Mouse (Mus musculus): ENCODE results near the gene Efcab1. TPM values are rescaled to one million over a fixed set of nuclear protein-coding genes. Genes with fewer than 3 reads are reported as not detected.
"Not testable (repeated sequence)": the region's sequence is repeated elsewhere in the genome, so short reads cannot be mapped to it uniquely, and the experiment has no call there.

Efcab1 gene
- total and polyA plus RNA-seq, 2 experiments from 2014 or later: 14.9 to 24.5 TPM

GRCm38 (mm10) chr16:14940898-14941297, 34.5 kb downstream of the Efcab1 start:
- no peak overlapping the region for H3K27ac ChIP-seq (ENCODE audit: low read depth, low read length)
- H3K4me1 ChIP-seq (ENCODE audit: insufficient read depth, low read length): no peaks in the 10 kb centered on the region
- H3K4me3 ChIP-seq (ENCODE audit: low read depth, low read length): no peak overlapping the region
- H3K9ac ChIP-seq (replicated peaks; ENCODE audit: low read length, poor library complexity, severe bottlenecking): no peak overlapping the region
- WGBS: 57% methylated on average over 3 of the region's 3 CpGs
- H3K27me3 ChIP-seq (ENCODE audit: insufficient read depth, low read length): no peaks in the 10 kb centered on the region
- ATAC-seq (ENCODE audit: low FRiP score) (peak; percentile 39; the same call in 1 of the 2 replicates), DNase-seq (ENCODE audit: low spot score) (peak; percentile 21)
- no peak overlapping the region for H3K4me2 ChIP-seq (ENCODE audit: low read depth, low read length, poor library complexity, severe bottlenecking)
- H3K36me3 ChIP-seq (ENCODE audit: insufficient read depth, low read length): no peaks in the 10 kb centered on the region
- TF ChIP-seq CTCF (IDR thresholded peaks at IDR 0.05): no peak
- no peaks in the 10 kb centered on the region for H3K9me3 ChIP-seq (ENCODE audit: low read length)

DNA sequence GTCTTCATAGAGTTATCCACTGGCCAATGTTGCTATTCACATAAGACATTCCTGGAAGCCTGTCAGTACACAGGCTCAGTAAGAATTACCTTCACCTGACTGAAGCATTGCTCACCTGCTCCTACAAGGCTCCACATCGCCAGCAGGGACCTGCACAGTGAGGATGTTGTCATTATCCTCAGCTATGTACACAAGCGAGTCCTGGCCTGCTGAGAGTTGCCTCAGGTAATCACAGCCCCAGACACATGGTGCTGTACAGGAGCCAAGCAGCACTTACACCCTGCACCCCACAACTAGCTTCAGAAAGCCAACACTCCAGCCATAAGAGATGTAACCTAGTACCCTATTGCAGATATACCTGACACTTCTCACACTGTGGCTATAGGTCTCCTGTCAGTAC, 37.1 kb downstream of the Efcab1 start:
- ATAC-seq (ENCODE audit: low FRiP score) (no peak), DNase-seq (ENCODE audit: low spot score) (no peak)
- Histone ChIP-seq H3K9ac (replicated peaks; ENCODE audit: low read length, poor library complexity, severe bottlenecking) (no peak overlapping the region), H3K4me2 (ENCODE audit: low read depth, low read length, poor library complexity, severe bottlenecking) (no peak overlapping the region), H3K9me3 (ENCODE audit: low read length) (no peaks in the 10 kb centered on the region), H3K27me3 (ENCODE audit: insufficient read depth, low read length) (no peaks in the 10 kb centered on the region), H3K4me3 (ENCODE audit: low read depth, low read length) (no peak overlapping the region), H3K36me3 (ENCODE audit: insufficient read depth, low read length) (no peaks in the 10 kb centered on the region), H3K27ac (ENCODE audit: low read depth, low read length) (no peak overlapping the region), H3K4me1 (ENCODE audit: insufficient read depth, low read length) (no peaks in the 10 kb centered on the region)
- TF ChIP-seq CTCF (IDR thresholded peaks at IDR 0.05): no peak
- 83% methylated on average over 2 of the region's 2 CpGs for WGBS

DNA sequence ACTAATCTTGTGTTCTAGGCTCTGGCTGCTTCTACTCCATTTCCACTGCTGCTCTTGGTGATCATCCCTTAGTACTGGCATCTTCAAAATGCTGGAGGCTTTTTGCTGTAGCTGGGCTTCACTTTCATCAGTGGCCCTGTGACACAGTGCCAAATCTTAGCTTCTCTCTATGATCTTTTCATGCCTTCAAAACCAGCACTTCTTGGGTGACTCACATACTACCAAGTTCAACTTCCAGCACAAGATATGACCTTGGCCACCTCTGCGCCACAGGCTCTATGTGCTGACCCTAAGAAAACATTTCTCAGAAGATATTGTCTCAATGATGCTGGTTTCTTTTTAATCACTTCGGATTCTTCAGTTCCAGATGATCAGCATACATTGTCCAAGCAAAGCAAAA, 41.2 kb downstream of the Efcab1 start:
- H3K36me3 ChIP-seq (ENCODE audit: insufficient read depth, low read length); ATAC-seq (ENCODE audit: low FRiP score); DNase-seq (ENCODE audit: low spot score); H3K4me3 ChIP-seq (ENCODE audit: low read depth, low read length); H3K27ac ChIP-seq (ENCODE audit: low read depth, low read length); H3K27me3 ChIP-seq (ENCODE audit: insufficient read depth, low read length); H3K9me3 ChIP-seq (ENCODE audit: low read length); H3K4me2 ChIP-seq (ENCODE audit: low read depth, low read length, poor library complexity, severe bottlenecking); H3K4me1 ChIP-seq (ENCODE audit: insufficient read depth, low read length); H3K9ac ChIP-seq (replicated peaks; ENCODE audit: low read length, poor library complexity, severe bottlenecking): not testable (repeated sequence)
- WGBS: 83% methylated on average over 2 of the region's 2 CpGs

DNA sequence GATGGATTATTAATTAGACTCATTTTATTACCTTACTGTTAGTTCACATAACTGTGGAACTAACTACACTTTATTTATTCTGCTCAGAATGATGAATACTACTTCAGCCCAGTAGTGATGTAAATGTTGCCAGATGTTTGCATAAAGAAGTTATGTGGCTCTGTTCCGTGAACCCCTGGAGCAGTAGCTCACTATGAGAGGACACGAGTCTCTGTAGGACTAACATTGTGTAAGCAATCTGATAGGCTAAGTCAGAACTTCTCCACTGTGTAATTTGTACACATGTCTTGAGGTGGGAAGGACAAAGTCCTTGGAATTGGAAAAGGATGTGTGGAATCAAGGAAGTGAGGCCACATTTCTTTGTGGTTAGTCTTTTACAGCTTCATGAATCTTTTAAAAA, 45.5 kb downstream of the Efcab1 start:
- Histone ChIP-seq H3K27me3 (ENCODE audit: insufficient read depth, low read length) (no peaks in the 10 kb centered on the region), H3K9ac (replicated peaks; ENCODE audit: low read length, poor library complexity, severe bottlenecking) (no peak overlapping the region), H3K4me2 (ENCODE audit: low read depth, low read length, poor library complexity, severe bottlenecking) (no peak overlapping the region), H3K36me3 (ENCODE audit: insufficient read depth, low read length) (no peaks in the 10 kb centered on the region), H3K4me3 (ENCODE audit: low read depth, low read length) (no peak overlapping the region), H3K9me3 (ENCODE audit: low read length) (no peaks in the 10 kb centered on the region), H3K4me1 (ENCODE audit: insufficient read depth, low read length) (no peaks in the 10 kb centered on the region), H3K27ac (ENCODE audit: low read depth, low read length) (no peak overlapping the region)
- no peak for ATAC-seq (ENCODE audit: low FRiP score)
- TF ChIP-seq CTCF (IDR thresholded peaks at IDR 0.05): no peak
- WGBS: 89% methylated on average over 2 of the region's 2 CpGs
- DNase-seq (ENCODE audit: low spot score): no peak

DNA sequence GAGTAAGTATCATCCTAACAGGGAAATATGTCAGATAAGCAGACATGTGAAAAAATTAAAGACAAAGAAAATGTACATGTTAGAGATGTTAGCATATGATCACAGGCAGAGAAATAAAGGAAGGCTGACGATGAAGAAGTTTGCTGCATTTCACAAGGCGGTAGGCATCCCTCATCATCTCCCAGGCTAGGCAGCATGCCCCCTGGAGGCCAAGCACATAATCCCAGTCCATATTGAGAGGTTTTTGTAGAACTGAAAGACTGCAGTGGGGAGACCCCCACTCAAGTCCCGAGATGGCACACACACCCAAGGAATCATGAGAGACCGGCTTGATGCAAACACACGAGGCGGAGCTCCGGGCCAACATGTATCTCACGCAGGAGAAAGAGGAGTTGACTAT, 53.3 kb downstream of the Efcab1 start:
- Histone ChIP-seq H3K4me1 (ENCODE audit: insufficient read depth, low read length) (no peaks in the 10 kb centered on the region), H3K36me3 (ENCODE audit: insufficient read depth, low read length) (no peaks in the 10 kb centered on the region), H3K27ac (ENCODE audit: low read depth, low read length) (no peak overlapping the region), H3K4me3 (ENCODE audit: low read depth, low read length) (no peak overlapping the region), H3K9me3 (ENCODE audit: low read length) (no peaks in the 10 kb centered on the region), H3K27me3 (ENCODE audit: insufficient read depth, low read length) (no peaks in the 10 kb centered on the region), H3K9ac (replicated peaks; ENCODE audit: low read length, poor library complexity, severe bottlenecking) (no peak overlapping the region), H3K4me2 (ENCODE audit: low read depth, low read length, poor library complexity, severe bottlenecking) (no peak overlapping the region)
- no peak for DNase-seq (ENCODE audit: low spot score)
- TF ChIP-seq CTCF (IDR thresholded peaks at IDR 0.05): no peak
- WGBS: 93% methylated on average over 8 of the region's 8 CpGs
- 0 out of 2 replicates have a peak, but pooled peaks have one; percentile 10 for ATAC-seq (ENCODE audit: low FRiP score)

- Histone ChIP-seq H3K9ac (replicated peaks; ENCODE audit: low read length, poor library complexity, severe bottlenecking) (no peak overlapping the region), H3K4me1 (ENCODE audit: insufficient read depth, low read length) (no peaks in the 10 kb centered on the region), H3K27ac (ENCODE audit: low read depth, low read length) (no peak overlapping the region), H3K27me3 (ENCODE audit: insufficient read depth, low read length) (no peaks in the 10 kb centered on the region), H3K36me3 (ENCODE audit: insufficient read depth, low read length) (no peaks in the 10 kb centered on the region), H3K9me3 (ENCODE audit: low read length) (no peaks in the 10 kb centered on the region), H3K4me3 (ENCODE audit: low read depth, low read length) (no peak overlapping the region), H3K4me2 (ENCODE audit: low read depth, low read length, poor library complexity, severe bottlenecking) (no peak overlapping the region)
- no peak for ATAC-seq (ENCODE audit: low FRiP score)
- TF ChIP-seq CTCF (IDR thresholded peaks at IDR 0.05): no peak
- DNase-seq (ENCODE audit: low spot score): no peak
- WGBS: 97% methylated on average over 1 of the region's 1 CpGs
These were observed 67.3 kb downstream of the Efcab1 start for GRCm38 (mm10) chr16:14973696-14974095.
